Mouse (Mus musculus): ENCODE data around the gene Edrf1. TPM values are rescaled to one million over a fixed set of nuclear protein-coding genes. Genes with fewer than 3 reads are reported as not detected.

Edrf1 gene
- total RNA-seq, 2 experiments from 2014 or later = 21.3 to 25.8 TPM

Other genes with a start within 250 kb of the Edrf1 start
- not detected for gene Tex36, start 35.4 kb upstream of the Edrf1 start, total RNA-seq (2021)
- gene Mmp21, start 42.5 kb downstream of the Edrf1 start, total RNA-seq (2021) = not detected
- 10 to 100 TPM; 60.6 to 69.8 TPM for gene Bccip, start 71.8 kb downstream of the Edrf1 start, total RNA-seq (2021)
- 10 to 100 TPM; 13.4 to 14.5 TPM for gene Uros, start 72.5 kb downstream of the Edrf1 start, total RNA-seq (2021)
- 1 to 10 TPM in 1 of 2 experiments, under 1 TPM in 1; 0.71 to 1.1 TPM for gene Fank1, start 139.3 kb downstream of the Edrf1 start, total RNA-seq (2021)
- gene Dhx32, start 145.2 kb downstream of the Edrf1 start, total RNA-seq (2021) = 10 to 100 TPM; 54.6 to 57.6 TPM

All from adrenal gland, postnatal 4 days (tissue).